Mouse (Mus musculus): ENCODE data around the gene Odf3l1.

DNA sequence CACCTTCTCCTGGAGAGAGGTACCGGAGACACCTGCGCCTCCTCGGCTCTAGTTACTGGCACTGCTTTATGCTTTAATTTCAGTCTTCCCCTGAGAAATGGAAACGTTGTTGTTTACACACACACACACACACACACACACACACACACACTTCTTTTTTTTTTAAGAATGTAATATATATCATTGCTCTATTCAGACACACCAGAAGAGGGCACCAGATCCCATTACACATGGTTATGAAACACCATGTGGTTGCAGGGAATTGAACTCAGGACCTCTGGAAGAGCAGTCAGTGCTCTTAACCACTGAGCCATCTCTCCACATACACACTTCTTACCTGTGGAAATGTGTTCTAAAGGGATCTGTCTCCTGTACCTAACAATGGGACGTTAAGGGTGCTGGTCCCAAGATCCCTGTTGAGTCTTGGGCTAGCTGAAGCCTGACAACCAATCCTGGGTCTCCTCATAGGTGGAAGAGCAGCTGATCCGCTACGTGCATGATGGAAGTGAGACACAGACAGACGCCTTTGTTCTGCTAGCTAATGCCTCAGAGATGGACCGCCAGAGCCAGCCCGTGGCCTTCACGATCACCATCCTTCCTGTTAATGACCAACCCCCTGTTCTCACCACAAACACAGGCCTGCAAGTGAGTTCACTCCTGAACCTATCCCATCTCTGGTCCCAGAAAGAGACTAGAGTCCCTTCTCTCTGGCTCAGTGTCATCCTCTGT lies 26.2 kb upstream of the Odf3l1 start:
- TF ChIP-seq CTCF (conservative IDR thresholded peaks at IDR 0.05; ENCODE audit: low read length) (no peak; the same call in 1 of the 2 replicates), POU5F1 (IDR thresholded peaks at IDR 0.05; ENCODE audit: borderline replicate concordance, low read length) (no peak)
